Mouse (Mus musculus) megakaryocyte, embryonic 14.5 days (primary cell): ENCODE measurements around the gene Stra6.

Experiments
- FLI1 ChIP-seq: IDR thresholded peaks from 2 replicates; pipeline ENCODE4 v1.6.1; 2012; ENCODE audit warnings: low read length, inconsistent platforms, mixed read lengths
- GATA1 ChIP-seq: IDR thresholded peaks from 3 replicates; pipeline ENCODE4 v1.6.1; 2012; ENCODE audit warnings: mixed read lengths, low read length, inconsistent platforms, borderline replicate concordance

GRCm38 (mm10) chr9:58074561-58074960, 11.0 kb downstream of the Stra6 start:
- TF ChIP-seq GATA1: no peak
- no peak for TF ChIP-seq FLI1
